Mouse (Mus musculus): ENCODE measurements at regions not wholly inside any gene's neighbourhood (a gene's known extent, or its start where the extent isn't known, plus 50 kb on each side); places are given as distances from the start of the nearest gene placed in this dataset.
A peak's percentile ranks its signal among the peaks of the same experiment; 100 is the strongest.
"Not testable (repeated sequence)": the region's sequence is repeated elsewhere in the genome, so short reads cannot be mapped to it uniquely, and the experiment has no call there.

DNA sequence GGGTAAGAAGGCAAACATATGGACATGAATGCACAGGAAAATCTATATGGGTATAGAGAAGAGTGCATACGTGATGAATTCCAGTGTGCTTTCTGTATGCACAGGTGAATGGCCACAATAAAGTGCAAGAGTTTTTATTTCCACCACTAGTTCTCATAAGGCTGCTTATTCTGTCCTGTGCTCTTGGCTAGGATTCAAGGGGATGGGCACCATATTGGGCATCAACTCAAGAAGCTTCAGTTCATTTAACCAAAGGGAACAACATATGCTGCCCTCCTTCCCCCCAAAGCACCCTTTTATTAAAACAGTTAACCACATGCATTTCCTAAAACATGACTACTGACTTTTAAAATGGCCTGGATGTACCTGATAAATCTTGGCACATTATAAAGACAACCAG is 356.2 kb downstream of the Fut8 start:
- no peak for DNase-seq

DNA sequence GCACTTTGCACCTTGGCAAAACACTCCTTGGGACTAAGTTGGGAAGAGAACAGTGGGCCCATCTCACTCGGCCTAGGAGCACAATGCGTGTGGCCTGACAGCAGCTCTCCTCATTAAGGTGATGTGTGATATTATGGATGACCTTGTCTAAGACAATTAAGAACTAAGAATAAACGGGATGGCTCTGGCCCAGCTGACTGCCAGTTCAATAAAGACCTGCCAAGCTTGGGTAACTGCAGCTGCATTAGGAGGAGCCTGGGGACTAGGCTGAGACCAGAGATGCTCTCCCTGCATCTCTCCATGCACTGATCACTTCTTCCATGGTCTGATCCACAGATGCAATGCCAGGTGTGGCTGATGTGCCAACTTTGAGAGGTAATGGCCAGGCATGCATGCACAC is 356.7 kb downstream of the Fut8 start:
- no peak for DNase-seq

DNA sequence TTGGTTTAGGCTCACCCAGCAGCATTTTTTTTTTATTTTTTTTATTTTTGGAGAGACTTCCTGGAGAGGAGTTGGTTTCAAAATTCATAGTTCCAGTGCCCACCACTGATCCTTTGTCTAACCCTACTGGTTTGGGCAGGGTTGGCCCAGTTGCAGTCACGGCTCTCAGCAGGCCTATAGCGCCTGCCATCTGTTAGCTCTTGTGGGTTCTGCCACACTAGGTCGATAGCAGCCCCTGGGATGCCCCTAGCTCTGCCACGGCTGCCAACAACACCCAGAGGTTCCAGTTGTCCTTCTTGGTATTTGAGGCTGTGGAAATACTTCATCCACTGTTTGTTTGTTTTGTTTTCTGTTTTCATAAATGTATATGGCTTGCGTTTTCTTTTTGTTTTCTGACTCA is 357.9 kb downstream of the Fut8 start:
- no peak for DNase-seq

DNA sequence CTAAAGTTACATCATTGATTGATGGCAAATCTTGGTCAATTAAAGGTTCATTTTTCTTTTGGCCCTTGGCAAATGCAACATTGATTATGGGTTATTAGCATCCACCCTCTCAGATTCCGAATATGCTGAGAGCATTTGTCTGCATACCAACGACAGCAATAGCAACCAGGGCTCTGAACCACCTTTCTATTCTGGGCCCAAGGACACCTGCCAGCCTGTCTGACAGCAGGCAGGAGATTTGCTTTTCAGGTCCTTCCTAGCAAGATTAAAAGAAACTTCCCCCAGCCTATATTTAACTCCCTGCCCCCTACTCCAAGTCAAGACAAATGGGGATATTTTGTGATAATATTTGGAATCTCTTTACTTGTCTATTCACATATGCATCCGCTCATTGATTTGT is 358.8 kb downstream of the Fut8 start:
- DNase-seq, result no peak

DNA sequence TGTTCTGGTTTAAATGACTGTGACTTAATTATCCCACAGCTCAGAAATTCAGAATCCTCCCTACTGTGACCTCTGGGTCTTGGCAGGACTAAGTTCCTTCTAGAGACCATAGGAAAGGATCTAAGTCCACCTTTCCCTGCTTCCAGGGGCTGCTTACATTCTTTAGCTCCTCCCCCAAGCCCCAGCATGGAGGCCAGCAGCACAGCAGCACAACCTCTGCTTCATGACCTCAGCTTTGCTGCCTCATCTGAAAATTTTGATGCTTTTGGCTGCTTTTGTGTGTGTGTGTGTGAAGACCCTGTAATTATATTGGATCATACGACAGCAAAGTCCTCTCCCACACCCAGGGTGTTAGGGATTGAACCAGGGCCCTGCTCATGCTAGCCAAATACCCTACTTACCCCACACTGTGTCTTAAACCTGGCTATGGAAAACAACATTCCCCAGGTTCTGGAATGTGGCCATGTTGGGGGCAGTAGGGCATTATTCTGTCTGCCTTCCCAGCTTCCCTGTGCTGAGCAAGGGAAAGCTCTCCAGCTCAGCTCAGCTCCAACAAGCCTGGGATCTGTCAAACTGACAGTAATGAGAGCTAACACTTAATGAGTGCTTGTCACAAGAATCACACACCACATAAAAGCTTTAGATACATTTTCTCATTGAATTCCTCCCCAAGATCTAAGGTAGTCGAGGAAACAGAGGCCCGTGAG is 359.9 kb downstream of the Fut8 start:
- no peak for DNase-seq

DNA sequence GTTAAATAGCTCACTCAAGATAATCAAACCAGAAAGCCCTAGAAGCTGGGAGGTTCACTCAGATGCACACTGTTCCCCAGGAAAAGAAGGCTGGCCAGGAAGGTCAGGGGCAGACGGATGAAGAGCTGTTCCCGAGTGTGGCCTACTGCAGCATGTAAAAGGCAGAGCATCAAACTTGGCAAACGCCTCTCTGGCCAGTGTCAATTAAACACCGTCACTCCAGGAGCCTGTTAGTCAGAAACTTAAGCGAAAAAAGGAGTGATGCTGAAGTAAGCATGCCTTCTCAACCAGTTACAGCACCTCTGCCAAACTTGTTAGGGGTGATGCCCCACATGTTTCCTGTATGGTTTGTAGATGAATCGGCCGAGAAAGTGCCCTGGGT is 360.4 kb downstream of the Fut8 start:
- peak; percentile 34 for DNase-seq

DNA sequence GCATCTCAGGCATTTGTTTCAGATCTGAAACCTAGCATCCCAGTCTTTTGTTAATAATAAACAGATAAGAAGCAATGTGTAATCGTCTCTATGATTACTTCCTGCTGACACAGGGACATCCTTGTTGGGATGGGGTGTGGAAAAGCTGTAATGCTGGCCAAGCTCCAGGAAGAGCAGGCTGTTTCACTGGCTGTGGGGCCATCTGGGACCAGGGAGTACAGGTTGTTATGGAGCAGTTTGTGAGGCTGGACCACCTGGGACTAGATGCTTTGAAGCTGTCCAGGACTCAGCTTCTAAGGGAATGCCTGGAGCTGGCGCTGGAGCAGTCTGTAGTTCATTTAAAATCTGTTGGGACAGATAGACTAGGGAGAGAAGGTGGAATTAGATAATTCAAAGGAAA is 361.5 kb downstream of the Fut8 start:
- DNase-seq, result no peak

DNA sequence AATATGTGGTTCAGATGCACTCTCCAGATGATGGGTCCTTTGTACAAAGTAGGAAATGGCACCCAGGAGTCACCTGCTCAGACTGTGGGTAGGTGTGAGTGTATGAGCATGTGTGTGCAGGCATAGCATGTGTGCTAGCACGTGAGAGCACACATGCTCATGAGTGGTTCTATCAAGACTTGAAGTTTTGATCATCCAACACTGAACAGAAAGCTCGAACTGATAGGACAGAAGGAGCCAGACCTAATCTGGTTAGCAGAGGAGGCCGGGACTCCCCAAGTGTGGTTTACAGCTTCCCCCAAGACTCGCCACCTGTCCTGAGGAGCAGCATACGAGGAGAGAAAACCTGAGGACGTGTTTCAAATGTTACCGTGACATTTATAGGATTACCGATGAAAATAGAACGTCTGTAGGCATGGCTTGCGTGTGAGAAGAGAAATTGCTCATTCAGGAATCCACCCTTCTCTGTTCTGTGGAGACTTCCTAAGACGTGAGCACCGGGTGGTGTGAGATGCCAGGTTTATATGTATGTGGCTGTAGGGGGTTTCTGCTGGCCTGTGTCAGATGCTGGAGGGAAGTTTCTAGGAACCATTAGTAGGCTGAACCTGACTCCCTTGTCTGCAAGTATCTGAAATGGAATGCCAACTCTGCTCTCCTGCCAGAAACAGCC is 366.0 kb downstream of the Fut8 start:
- no peak for DNase-seq

DNA sequence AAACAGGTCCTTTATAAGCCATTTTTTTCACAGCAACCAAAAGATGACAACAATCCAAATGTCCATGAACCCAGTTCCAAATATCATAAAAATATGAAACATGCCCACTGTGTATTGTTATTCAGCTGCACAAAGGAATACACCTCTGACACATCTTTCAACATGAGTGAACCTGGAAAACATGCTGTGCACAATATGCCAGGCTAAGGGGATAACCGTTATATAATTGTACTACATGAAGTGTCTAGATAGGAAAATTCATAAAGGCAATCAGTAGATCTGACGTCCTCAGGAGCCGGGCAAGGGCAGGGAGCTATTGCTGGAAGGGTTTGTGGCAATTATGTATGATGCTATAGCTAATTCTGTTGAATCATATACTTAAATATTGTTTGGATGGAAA is 379.6 kb downstream of the Fut8 start:
- no peak for DNase-seq

DNA sequence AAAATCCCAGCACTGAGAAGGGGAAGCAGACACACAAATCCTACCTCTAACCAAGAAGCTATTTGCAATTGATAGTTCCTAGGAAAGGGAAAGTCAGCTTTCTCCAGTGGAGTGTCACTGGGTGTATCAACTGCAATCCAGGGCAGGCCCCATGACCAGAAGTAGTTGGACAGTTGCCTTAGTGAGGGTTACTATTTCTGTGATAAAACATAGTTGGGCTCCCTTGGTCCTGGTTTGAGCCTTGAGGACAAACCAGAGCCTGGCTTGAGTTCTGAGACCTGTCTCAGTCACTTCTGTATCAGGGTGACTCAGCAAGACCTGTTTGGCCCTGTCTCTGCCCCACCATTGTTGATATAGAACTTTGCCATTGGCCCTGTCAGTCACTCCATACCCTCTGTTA is 384.3 kb downstream of the Fut8 start:
- no peak for DNase-seq

DNA sequence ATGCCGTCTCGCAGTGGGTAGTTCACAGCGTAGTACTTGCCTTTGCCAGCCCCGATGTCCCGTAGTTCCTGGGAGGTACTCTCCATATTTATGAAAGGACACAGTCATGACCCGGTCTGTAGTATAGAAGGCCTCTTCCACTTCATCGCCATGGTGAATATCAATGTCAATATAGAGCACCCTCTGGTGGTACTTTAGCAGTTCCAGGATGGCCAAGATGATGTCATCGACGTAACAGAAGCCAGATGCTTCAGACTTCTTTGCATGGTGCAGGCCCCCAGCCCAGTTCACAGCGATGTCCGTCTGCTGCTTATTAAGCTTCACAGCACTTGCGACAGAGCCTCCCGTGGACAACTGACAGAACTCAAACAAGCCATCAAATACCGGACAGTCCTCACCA is 386.4 kb downstream of the Fut8 start:
- not testable (repeated sequence) for DNase-seq

DNA sequence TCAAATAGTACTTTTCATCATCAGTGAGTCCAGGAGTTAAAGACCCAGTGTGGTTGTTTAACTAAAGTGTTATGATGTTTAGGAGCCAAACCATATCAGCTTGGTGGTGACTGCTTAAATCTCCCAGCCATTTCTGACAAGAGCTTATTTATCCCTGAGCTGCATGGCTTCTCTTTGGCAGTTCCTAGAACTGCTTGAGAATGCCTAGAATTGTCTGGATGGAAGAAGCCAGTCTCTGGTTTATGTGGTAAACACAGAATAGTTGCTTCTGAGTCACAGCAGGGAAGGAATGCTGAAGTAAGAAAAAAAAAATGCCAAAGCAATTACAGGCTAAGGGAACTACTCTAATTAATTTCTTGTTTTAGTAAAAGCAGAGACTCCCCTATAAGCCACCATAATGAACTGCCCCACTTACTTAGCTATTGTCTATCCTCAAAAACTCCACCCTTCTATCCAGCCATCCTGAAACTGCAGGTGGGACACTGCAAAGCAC is 390.5 kb downstream of the Fut8 start:
- DNase-seq, result no peak

DNA sequence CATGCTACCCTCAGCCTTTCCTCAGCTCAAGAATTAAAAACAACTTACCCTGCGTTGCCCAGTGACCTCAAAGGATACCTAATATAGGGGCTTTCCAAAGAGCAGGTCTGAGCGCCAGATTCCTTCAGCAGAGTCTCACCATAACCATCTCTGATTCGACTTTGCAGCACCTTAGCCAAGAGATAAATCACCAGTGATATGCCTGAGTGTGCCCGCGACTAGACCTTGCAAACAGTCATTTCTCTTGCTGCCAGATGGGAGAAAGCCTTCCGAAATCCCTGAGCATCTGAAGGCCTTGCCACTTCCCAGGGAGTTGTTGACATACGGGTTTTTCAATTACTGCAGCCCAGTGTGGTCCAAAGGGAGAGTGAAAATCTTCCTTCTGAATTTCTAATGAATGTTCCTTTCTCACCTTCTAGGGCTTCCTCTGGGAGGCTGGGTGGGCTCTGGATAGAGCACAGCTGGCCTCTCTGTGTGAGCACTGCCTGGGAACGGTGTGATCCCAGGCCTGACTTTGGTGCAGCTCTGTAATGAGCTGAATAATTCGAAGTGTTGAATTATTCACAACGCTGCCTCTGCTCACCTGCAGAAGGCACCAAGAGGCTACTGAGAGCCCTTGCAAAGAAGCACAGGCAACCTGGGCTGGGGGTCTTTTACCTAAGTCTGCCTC is 396.2 kb downstream of the Fut8 start:
- DNase-seq, result no peak

DNA sequence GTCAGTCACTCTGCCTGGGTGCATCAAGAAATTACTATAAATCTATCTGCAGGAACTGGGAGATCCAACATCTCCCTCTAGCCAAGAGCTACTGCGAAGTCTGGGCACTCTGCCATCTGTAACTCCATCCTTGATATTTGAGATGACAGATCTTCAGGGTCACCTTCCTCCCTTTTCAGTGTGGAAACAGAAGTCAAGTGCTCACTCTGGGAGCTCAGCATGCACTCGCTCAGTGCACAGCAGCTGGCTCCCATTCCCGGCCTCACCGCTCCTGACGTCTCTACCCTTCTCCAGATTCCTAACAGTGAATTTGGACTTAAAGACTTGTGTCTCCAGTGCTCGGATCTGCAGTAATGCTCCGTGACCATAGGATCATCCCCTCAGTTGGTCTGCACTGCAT is 400.3 kb downstream of the Fut8 start:
- no peak for DNase-seq

DNA sequence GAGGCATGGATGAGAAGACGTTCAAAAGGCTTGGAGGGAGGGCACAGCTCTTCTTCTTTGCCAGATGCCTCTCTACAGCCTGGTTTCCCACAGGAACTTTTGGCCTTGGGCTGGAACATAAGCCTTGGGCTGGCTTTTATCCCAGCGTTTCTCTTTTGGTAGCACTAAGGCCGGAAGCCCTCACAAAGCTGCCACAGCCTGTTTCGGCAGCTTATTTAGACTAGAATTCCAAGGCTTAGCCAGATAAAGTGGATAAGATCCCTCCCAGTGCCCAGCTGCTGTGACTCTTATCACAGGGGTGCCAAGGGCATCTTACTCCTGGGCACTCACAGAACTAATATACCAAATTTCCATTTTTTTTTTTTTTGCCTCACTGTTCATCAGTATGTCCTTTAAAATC is 404.4 kb downstream of the Fut8 start:
- no peak for DNase-seq

DNA sequence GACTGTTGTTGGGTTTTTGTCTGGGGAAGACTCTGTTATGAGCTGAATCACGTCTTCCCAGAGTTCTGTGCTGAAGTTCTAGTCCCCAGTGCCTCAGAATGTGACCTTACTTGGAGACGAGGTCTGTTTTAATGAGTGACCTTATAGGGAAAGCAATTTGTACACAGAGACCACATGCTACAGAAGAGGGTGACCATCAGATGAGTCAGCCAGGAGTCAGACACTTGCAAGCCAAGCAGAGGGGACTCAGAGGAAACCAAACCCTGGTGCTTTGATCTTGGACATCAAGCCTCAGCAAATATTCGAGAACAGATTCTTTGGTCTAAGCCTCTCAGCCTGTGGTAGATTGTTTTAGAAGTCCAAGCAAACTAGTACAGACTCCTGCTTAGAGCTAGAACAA is 409.9 kb downstream of the Fut8 start:
- no peak for DNase-seq

DNA sequence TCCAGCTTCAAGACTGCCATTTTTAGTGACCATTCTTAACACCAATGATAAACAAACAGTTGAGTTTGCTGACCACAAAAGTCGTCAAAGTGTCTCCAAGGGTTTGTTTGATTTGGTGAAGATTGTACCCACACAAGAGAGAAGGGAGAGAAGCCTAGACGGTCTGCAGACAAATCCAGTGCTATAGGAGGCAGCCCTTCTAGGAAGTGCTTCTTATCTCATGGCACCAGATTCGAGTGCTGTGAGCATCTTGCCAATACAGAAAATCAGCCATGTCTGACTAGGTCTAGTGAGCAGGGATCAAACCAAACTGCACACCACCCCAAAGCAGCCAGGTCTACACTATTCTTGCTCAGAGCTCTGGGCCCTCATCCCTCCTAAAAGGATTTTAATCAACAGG is 416.4 kb downstream of the Fut8 start:
- no peak for DNase-seq

DNA sequence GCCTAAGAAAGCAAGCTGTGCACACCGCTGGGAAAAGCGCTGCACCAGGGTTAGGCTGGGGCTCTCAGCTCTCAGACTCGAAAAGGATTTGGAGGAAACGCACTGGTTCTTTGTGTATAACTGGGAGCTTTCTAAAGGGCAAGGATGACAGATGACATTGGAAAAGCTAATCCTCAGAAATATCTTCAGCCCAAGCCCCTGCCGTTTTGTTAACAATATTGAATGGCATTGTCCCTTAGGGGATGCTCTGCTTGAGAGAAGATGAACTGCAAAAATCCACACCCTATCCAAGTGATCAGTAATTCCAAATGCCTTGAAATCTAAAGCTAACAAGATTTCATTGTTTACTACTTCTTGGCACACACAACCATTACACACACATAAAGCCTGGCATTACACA is 419.1 kb downstream of the Fut8 start:
- no peak for DNase-seq

DNA sequence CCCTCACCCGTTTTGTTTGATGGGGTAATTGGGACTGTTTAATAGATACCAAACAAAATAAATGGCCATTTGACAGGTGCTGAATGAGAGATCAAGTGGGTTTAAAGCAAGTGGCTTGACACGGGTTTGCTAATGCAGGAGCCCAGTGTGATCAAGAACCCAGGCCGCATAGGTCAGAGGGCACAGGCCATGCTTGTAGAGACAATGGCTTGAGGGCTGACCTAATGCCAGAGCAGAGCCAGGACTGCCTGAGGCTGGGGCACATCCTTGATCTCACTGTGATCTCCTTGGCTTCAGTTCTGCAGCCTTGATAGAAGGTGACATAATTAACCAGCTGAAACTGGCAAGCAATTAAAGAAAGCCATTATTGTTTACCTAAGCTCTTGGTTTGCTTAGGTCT is 420.0 kb downstream of the Fut8 start:
- DNase-seq, result no peak

DNA sequence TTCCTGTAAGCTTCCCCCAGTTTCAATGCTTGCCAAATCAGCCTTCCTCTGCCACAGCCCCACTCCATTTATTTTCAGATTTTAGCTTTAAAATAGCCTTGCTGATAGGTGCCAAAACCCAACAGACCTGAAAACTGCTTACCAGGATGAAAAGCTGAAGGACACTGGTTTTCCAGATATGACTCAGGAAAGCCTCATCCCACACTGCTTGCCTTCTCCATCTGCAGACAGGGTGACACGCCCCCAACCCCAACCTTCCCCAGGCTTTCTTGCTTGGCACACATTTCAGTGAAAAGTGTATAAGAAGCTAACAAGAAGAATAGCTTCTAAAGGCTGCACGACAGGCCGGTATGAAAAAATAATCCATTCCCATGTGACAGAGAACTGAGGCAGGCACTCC is 425.3 kb downstream of the Fut8 start:
- DNase-seq, result no peak

DNA sequence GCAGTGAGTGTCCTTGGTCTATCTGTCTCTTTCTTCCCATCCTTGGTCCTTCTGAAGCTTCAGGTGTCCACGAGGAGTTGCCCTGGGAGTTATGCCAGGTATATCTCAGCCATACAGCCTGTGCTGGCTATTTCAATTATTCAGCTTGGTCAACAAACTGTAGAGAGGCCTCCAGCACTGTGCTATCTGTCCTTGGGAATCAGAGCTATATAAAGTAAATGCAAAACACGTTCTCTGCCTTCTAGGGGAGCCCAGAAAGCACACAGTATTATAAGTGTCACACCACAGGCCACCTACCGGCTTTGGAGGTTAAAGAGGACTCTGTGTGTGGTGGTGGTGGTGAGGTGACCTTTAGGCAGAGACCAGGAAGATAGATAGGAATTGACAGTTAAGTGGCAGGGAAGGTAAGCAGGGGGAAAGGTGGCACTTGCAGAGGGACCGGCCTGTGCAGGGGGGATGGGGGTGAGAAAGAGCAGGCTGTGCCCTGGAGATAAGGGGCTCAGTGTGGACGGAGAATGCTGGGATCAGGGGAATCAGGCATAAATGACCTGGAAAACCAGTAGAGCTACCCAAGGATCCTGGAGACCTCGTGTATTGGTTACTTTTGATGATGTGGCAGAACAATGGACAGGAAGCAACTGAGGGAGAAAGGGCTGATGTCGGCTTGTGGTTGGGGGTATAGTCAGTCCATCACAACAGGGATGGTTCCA is 425.9 kb downstream of the Fut8 start:
- DNase-seq, result no peak

DNA sequence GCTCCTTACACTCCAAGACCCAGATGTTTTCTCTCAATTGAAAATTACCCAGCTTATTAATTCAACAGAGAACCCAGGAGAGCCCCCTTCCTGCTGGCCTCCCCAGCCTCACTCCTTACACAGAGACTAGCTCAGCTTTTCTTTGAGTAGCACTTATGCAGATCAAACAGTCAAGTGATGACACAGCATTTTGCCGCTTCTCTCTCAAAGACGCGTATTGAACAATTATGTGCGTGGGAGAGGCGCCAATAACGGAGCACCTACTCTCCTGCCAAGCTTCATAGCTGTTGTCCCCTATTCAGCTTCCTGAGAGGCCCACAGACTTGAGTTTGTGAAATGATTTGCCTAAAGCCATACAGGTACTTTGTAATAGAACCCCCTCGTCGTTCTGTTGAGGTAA is 428.5 kb downstream of the Fut8 start:
- DNase-seq, result peak; percentile 10

DNA sequence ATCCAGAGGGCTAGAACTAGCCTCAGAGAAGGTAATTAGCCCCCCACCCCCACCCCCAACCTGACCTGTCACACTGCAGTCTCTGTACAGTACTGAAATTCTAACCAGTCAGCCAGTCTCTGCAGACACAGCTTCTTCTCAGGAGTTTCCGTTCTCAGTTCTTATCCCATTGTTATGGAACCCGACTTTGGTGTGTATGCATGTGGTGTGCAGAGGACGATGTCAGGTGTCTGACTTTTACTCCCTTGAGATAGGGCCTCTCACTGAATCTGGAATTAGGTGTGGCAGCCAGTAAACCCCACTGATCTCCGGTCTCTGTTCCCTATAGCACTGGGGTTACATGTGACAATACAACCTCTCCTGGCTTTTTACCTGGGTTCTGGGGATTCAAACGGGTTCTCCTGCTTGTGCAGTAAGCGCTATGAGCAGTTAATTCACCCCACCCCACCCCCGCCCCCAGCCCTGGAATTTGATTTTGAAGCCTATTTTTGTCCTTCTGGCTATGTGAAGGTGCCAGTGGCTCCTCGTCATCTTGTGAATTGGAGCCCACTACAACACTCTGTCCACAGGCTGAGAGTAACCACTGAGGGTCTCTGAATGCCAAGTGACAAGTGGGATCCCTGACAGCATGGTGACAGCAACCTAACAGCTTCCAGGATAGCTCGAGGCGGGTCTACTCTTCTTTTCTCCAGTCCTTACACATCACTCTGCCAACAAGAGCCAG is 429.4 kb downstream of the Fut8 start:
- no peak for DNase-seq
